Mouse (Mus musculus): Measurements from ENCODE around the gene Rpl10.
A peak's percentile ranks its signal among the peaks of the same experiment; 100 is the strongest.

The Rpl10 gene

GRCm38 (mm10) chrX:74270062-74270901 lies at the start of gene Rpl10:
TSS of gene Rpl10 (plus strand) at chrX:74270812.
- DNase-seq (ENCODE audit: low read depth, low spot score), result peak; percentile 99

GRCm38 (mm10) chrX:74230038-74230437 lies 40.6 kb upstream of the Rpl10 start:
- no peak for DNase-seq (ENCODE audit: low read depth, low spot score)

- DNase-seq (ENCODE audit: low read depth, low spot score), result no peak
These were observed 37.4 kb upstream of the Rpl10 start for GRCm38 (mm10) chrX:74233196-74233595.

- DNase-seq (ENCODE audit: low read depth, low spot score), result no peak
These were observed 30.3 kb upstream of the Rpl10 start for GRCm38 (mm10) chrX:74240332-74240731.

GRCm38 (mm10) chrX:74243396-74243795 lies 27.2 kb upstream of the Rpl10 start:
- peak; percentile 31 for DNase-seq (ENCODE audit: low read depth, low spot score)

GRCm38 (mm10) chrX:74243807-74244206 lies 26.8 kb upstream of the Rpl10 start:
- peak; percentile 43 for DNase-seq (ENCODE audit: low read depth, low spot score)

- peak; percentile 80 for DNase-seq (ENCODE audit: low read depth, low spot score)
These were observed 26.0 kb upstream of the Rpl10 start for GRCm38 (mm10) chrX:74244614-74245083.

GRCm38 (mm10) chrX:74245107-74245506 lies 25.5 kb upstream of the Rpl10 start:
- no peak for DNase-seq (ENCODE audit: low read depth, low spot score)

- DNase-seq (ENCODE audit: low read depth, low spot score), result peak; percentile 73
These were observed 24.9 kb upstream of the Rpl10 start for GRCm38 (mm10) chrX:74245687-74246086.

- peak; percentile 91 for DNase-seq (ENCODE audit: low read depth, low spot score)
These were observed 24.4 kb upstream of the Rpl10 start for GRCm38 (mm10) chrX:74246213-74246681.

GRCm38 (mm10) chrX:74246693-74247092 lies 23.9 kb upstream of the Rpl10 start:
- peak; percentile 39 for DNase-seq (ENCODE audit: low read depth, low spot score)

- no peak for DNase-seq (ENCODE audit: low read depth, low spot score)
These were observed 22.0 kb upstream of the Rpl10 start for GRCm38 (mm10) chrX:74248651-74249050.

GRCm38 (mm10) chrX:74249615-74250014 lies 21.0 kb upstream of the Rpl10 start, which contains the start of gene Flna:
TSS of gene Flna (minus strand) at chrX:74249820.
- DNase-seq (ENCODE audit: low read depth, low spot score), result no peak

GRCm38 (mm10) chrX:74254153-74254887 lies 16.3 kb upstream of the Rpl10 start, which contains the start of gene Emd:
TSS of gene Emd (plus strand) at chrX:74254687.
- peak; percentile 91 for DNase-seq (ENCODE audit: low read depth, low spot score)

- DNase-seq (ENCODE audit: low read depth, low spot score), result no peak
These were observed 15.6 kb upstream of the Rpl10 start for GRCm38 (mm10) chrX:74254888-74255565.

GRCm38 (mm10) chrX:74257746-74258145 lies 12.9 kb upstream of the Rpl10 start:
- DNase-seq (ENCODE audit: low read depth, low spot score), result no peak

GRCm38 (mm10) chrX:74269736-74270061 lies 913 bp upstream of the Rpl10 start:
- peak; percentile 48 for DNase-seq (ENCODE audit: low read depth, low spot score)

GRCm38 (mm10) chrX:74270902-74271551 lies 415 bp downstream of the Rpl10 start:
- DNase-seq (ENCODE audit: low read depth, low spot score), result peak; percentile 46

GRCm38 (mm10) chrX:74273422-74274322 lies 3.1 kb downstream of the Rpl10 start:
- no peak for DNase-seq (ENCODE audit: low read depth, low spot score)

GRCm38 (mm10) chrX:74277916-74278315 lies 7.3 kb downstream of the Rpl10 start:
- DNase-seq (ENCODE audit: low read depth, low spot score), result no peak

Data from skeletal muscle tissue, adult 2 months (tissue).